Mouse (Mus musculus) G1E (cell line): Measurements from ENCODE around the gene Cntd1.

Experiments used
- GATA1 ChIP-seq: IDR thresholded peaks from 2 replicates; pipeline ENCODE4 v1.6.1; 2012; ENCODE audit warnings: borderline replicate concordance, low read length, inconsistent platforms, mixed read lengths
- TAL1 ChIP-seq: conservative IDR thresholded peaks from 2 replicates; pipeline ENCODE4 v1.6.1; 2012; ENCODE audit warnings: low read depth, low read length, inconsistent platforms, mixed read lengths

DNA sequence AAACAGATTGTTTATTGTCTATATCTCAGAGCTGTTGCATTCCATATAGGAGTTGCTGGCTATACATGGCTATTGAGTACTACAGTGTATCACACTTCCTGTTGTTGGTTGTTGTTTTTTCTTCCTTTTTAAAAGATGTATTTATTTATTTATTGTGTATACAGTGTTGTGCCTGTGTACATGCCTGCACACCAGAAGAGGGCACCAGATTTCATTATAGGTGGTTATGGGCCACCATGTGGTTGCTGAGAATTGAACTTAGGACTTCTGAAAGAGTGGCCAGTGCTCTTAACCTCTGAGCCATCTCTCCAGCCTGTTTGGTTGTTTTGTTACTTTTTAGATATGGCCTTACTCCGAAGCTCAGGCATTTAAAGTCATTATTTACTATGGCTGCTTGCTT, 35.8 kb downstream of the Cntd1 start:
- TF ChIP-seq GATA1 (no peak), TAL1 (no peak)
